Mouse (Mus musculus) heart, postnatal 0 days (tissue): ENCODE measurements at regions not wholly inside any gene's neighbourhood (a gene's known extent, or its start where the extent isn't known, plus 50 kb on each side); places are given as distances from the start of the nearest gene placed in this dataset.

ENCODE experiments used
- CTCF ChIP-seq: IDR thresholded peaks from 2 replicates; pipeline ENCODE4 v1.5.1; 2016; ENCODE audit warnings: antibody characterized with exemption, control low read depth, low read depth
- EP300 ChIP-seq: IDR thresholded peaks from 2 replicates; pipeline ENCODE4 v1.6.1; 2016; ENCODE audit warnings: antibody characterized with exemption, low read depth

- TF ChIP-seq CTCF (no peak), EP300 (no peak)
Observed at GRCm38 (mm10) chr3:16465357-16465756, 459.1 kb upstream of the Gm5150 start.
